Mouse (Mus musculus) thymus, adult 2 months (tissue): ENCODE measurements around the gene Cyth1. TPM values are rescaled to one million over a fixed set of nuclear protein-coding genes. Genes with fewer than 3 reads are reported as not detected.
A peak's percentile ranks its signal among the peaks of the same experiment; 100 is the strongest.

Experiments
- DNase-seq: peaks from one replicate; pipeline ENCODE4 v3.0.0; 2021
- H3K27ac ChIP-seq: fragments of 200-500 bp; 2 replicates; pipeline ENCODE4 v1.5.1; 2012; ENCODE audit warnings: low read length, control low read depth; ENCODE audit not compliant: control insufficient read depth, insufficient read depth
- H3K27me3 ChIP-seq: fragments of 200-500 bp; 2 replicates; pipeline ENCODE4 v1.6.1; 2012; ENCODE audit warnings: mild to moderate bottlenecking, low read length, moderate library complexity, mixed read lengths; ENCODE audit not compliant: control insufficient read depth, insufficient read depth
- H3K36me3 ChIP-seq: fragments of 200-500 bp; 2 replicates; pipeline ENCODE4 v1.6.1; 2012; ENCODE audit warnings: mild to moderate bottlenecking, low read length, moderate library complexity; ENCODE audit not compliant: control insufficient read depth, insufficient read depth
- H3K4me1 ChIP-seq: fragments of 200-500 bp; replicated peaks from 2 replicates; pipeline ENCODE4 v1.6.1; 2012; ENCODE audit warnings: low read length; ENCODE audit not compliant: control insufficient read depth, insufficient read depth
- H3K4me3 ChIP-seq: fragments of 200-500 bp; 2 replicates; pipeline ENCODE4 v1.5.1; 2012; ENCODE audit warnings: mild to moderate bottlenecking, low read length, control low read depth, moderate library complexity; ENCODE audit not compliant: control insufficient read depth, insufficient read depth
- CTCF ChIP-seq: fragments of 200-500 bp; IDR thresholded peaks from 2 replicates; pipeline ENCODE4 v1.5.1; 2012; ENCODE audit warnings: mild to moderate bottlenecking, control low read depth, low read length, moderate library complexity, borderline replicate concordance; ENCODE audit not compliant: control insufficient read depth, poor library complexity, insufficient read depth; ENCODE audit errors: extremely low read depth
- POLR2A ChIP-seq: fragments of 200-500 bp; IDR thresholded peaks from 2 replicates; pipeline ENCODE4 v1.6.1; 2012; ENCODE audit warnings: mild to moderate bottlenecking, low read length, control low read depth, moderate library complexity; ENCODE audit not compliant: control insufficient read depth, poor library complexity, insufficient read depth; ENCODE audit errors: extremely low read depth
- WGBS: fragments of 180-500 bp; shearing (Covaris S2); methylation state at CpG from one replicate; pipeline ENCODE4 v1.1.7; 2018; 5-methylcytosine and 5-hydroxymethylcytosine counted together
- polyA plus RNA-seq: library from polyadenylated mRNA; depleted of rRNA; stranded (reverse); fragments of >200 nt; gene quantifications from 2 replicates; pipeline ENCODE4 v1.2.3, GENCODE M21; 2012

Cyth1 gene
- polyA plus RNA-seq, 1 experiment: 66.7 TPM

DNA sequence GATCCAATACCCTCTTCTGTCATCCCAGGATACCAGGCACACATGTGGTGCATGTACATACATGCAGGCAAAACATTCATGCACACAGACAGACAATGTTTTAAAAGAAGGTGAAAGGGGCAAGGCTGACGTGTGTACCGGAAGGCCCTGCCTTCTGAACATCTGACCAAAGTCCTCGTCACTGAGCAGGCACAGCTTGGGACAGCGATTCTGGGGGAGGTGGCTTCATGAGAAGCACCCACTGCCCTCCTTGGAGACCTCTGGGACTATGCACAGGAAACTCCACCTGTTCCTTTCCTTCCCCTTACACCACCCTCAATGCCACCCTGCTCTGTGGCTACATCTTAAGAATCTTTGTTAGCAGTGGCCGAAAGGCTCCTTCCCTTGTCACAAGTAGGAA is 37.4 kb downstream of the Cyth1 start:
- no peak for DNase-seq
- WGBS: 65% methylated on average over 5 of the region's 5 CpGs
- Histone ChIP-seq H3K36me3 (no peaks in the 10 kb centered on the region), H3K27me3 (no peaks in the 10 kb centered on the region), H3K4me1 (peaks cover 62% of the 10 kb centered on the region), H3K27ac (peak overlapping the region; percentile 14; the same call in 1 of the 2 replicates), H3K4me3 (no peak overlapping the region)
- TF ChIP-seq CTCF (no peak), POLR2A (no peak)

DNA sequence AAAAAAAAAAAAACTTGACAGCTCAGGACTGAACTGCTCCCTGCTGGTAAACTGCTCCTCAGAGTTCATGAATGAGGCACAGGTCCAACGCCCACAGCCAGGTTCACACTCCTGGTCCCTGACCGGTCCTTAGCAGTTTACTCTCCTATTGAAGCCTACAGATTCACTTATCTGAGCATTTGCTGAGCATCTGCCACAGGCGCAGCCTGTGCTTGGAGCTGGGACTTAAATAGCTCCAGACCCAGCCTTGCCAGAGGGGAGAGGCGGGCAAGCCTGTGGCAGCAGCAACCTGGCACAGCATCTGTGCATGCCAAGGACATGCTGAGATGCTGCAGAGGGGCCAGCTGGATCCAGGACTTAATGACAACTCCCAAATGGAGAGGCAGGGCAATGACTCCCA is 38.3 kb downstream of the Cyth1 start:
- Histone ChIP-seq H3K27ac (no peak overlapping the region), H3K4me3 (no peak overlapping the region), H3K36me3 (no peaks in the 10 kb centered on the region), H3K27me3 (no peaks in the 10 kb centered on the region), H3K4me1 (peaks cover 66% of the 10 kb centered on the region)
- no peak for TF ChIP-seq POLR2A
- no peak for TF ChIP-seq CTCF
- no peak for DNase-seq
- 91% methylated on average over 4 of the region's 4 CpGs for WGBS

DNA sequence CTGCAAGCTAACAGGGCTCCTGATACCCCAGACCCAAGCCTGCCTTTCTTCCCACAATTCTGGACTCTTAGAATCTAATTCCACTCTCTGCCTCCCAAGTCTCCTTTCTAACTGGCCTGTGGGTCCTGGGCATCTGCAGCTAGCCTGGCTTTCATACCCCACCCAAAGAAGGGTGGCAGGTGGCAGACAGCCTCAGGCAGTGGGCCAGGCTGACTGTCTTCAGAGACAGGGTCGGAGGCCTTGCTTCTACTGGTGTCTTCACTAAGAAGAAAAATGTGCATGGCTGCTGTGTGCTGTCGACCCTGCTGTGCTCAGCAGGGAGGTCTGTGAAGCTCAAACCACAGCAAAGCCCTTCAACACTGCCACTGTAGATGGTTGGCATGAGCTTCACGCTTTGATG is 39.0 kb downstream of the Cyth1 start:
- DNase-seq: no peak
- no peak overlapping the region for H3K4me3 ChIP-seq
- H3K27ac ChIP-seq: no peak overlapping the region
- peaks cover 66% of the 10 kb centered on the region for H3K4me1 ChIP-seq
- TF ChIP-seq CTCF: no peak
- TF ChIP-seq POLR2A: no peak
- H3K27me3 ChIP-seq: no peaks in the 10 kb centered on the region
- H3K36me3 ChIP-seq: no peaks in the 10 kb centered on the region
- 14% methylated on average over 3 of the region's 3 CpGs for WGBS

DNA sequence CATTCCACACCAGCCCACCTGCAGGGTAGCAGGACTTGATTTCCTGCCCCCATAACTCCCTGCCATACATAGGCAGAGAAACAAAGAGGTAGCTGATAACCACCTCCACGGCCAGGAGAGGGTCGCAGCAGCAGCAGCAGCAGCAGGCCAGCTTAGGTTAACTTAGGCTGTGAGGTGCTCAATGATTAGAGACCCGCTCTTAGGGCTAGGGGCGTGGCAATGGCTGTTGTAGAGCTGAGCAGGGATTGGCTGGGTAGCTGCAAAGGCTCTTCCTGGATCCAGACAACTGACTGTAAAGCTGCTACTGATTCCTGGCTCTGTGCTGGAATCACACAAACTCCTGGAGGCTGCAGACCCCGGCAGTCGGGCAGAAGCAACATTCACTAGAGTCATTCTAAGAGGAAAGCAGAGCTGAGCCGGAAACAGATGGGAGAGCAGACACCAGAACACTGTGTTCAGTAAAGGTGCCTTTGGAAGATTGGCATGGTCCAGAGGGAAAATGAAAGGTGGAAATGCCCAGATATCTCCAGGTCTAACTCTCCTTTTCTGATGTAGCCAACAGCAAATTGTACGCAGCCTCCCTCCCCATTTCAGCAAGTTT is 39.6 kb downstream of the Cyth1 start:
- Histone ChIP-seq H3K4me1 (peaks cover 68% of the 10 kb centered on the region), H3K27ac (no peak overlapping the region), H3K4me3 (no peak overlapping the region), H3K27me3 (no peaks in the 10 kb centered on the region), H3K36me3 (no peaks in the 10 kb centered on the region)
- TF ChIP-seq CTCF: no peak
- no peak for TF ChIP-seq POLR2A
- no peak for DNase-seq
- WGBS: 44% methylated on average over 8 of the region's 8 CpGs

DNA sequence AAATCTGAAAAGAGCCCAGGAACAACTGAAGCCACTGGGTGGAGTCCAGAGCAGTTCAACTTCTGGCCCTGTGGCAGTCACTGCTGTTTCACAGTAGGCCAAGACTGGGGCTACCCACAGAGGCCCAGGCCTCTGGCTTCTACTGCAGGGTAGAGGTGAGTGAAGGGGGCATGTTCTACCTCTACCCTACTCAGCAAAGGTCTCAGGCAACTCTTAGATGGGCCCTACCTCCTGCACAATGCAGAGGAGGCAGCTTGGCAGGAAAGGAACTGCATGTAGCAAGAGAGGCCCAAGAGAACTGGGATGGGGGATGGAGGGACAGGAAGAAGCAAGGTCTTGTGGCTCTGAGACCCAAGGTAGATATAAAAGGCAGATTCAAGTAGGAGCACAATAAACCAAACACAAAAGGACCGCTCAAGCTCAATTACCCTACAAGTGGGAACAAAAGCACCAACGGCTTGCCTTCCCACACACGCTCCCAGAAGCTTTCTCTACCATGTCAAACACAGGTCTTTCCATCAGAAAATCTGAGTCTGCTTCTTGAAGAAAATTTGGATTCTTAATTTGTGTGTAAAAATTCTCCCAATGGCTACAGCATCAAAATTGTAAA is 40.9 kb downstream of the Cyth1 start:
- Histone ChIP-seq H3K36me3 (no peaks in the 10 kb centered on the region), H3K27me3 (no peaks in the 10 kb centered on the region), H3K4me1 (peaks cover 74% of the 10 kb centered on the region), H3K4me3 (no peak overlapping the region), H3K27ac (no peak overlapping the region)
- 82% methylated on average over 3 of the region's 3 CpGs for WGBS
- TF ChIP-seq POLR2A: no peak
- no peak for TF ChIP-seq CTCF
- no peak for DNase-seq

DNA sequence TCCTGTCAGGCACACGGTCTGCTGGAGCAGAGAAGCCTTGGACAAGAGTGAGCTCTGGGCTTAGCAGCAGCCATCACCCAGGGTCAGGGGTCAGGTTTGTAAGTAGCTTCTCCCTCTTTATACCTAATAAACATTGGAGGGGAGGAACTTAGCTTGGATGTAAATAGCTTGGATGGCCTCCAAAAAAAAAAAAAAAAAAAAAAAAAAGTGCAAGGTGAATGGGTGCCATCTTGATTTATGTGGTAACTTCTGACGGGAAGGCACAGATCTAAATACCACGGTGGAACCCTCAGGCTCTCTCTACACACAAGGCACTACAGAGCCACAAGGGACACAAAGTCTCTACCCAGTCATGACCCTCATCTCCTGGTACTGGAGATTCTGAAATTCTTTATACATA is 42.1 kb downstream of the Cyth1 start:
- TF ChIP-seq CTCF: no peak
- TF ChIP-seq POLR2A: no peak
- 33% methylated on average over 3 of the region's 3 CpGs for WGBS
- Histone ChIP-seq H3K27ac (no peak overlapping the region), H3K36me3 (no peaks in the 10 kb centered on the region), H3K4me3 (no peak overlapping the region), H3K27me3 (no peaks in the 10 kb centered on the region), H3K4me1 (peaks cover 74% of the 10 kb centered on the region)
- no peak for DNase-seq
